Comparison of ENCODE assay signal across 24 mouse cellular contexts in genomic region chr10:43551388-43551787, GRCm38 (mm10). TPM values are rescaled to one million over a fixed set of nuclear protein-coding genes. Genes with fewer than 3 reads are reported as not detected.
A peak's percentile ranks its signal among the peaks of the same experiment; 100 is the strongest.
DNase-seq lines count a peak whose midpoint lies in the region; ATAC-seq lines count a peak whose summit lies in the region.
"Had no signal": no experiment of that assay in that cellular context is flagged by ENCODE, and none has a peak within 500 bp of the region (broad histone marks: within the 10 kb centered on the region; RNA-seq: fewer than 3 reads in every experiment).

No protein-coding gene starts in this region.

- no peak overlapping the region for H3K4me3 ChIP-seq in neural tube, embryonic 13.5 days
- H3K4me3 ChIP-seq in midbrain, embryonic 16.5 days (ENCODE audit: low read depth, low read length) = no peak overlapping the region
- H3K4me3 ChIP-seq: embryonic facial prominence, embryonic 10.5 days; forebrain, embryonic 10.5 days; heart, adult 2 months; heart, embryonic 13.5 days; limb, embryonic 13.5 days; liver, embryonic 13.5 days had no signal

- no peak overlapping the region for H3K9ac ChIP-seq in neural tube, embryonic 13.5 days
- no peak overlapping the region for H3K9ac ChIP-seq in midbrain, embryonic 16.5 days (ENCODE audit: low read depth, low read length)
- H3K9ac ChIP-seq: heart, embryonic 13.5 days; limb, embryonic 13.5 days; liver, embryonic 13.5 days had no signal

- ATAC-seq in neural tube, embryonic 13.5 days (ENCODE audit: low read depth) = peak; percentile 45; the same call in 1 of the 2 replicates
- ATAC-seq in midbrain, embryonic 16.5 days = 0 out of 2 replicates have a peak, but pooled peaks have one; percentile 42
- ATAC-seq: inflammation-experienced regulatory T-cells, adult 6 months; Patski had no signal

- H3K27ac ChIP-seq in neural tube, embryonic 13.5 days (replicated peaks) = no peak overlapping the region
- H3K27ac ChIP-seq in midbrain, embryonic 16.5 days (ENCODE audit: low read length) = no peak overlapping the region
- H3K27ac ChIP-seq: embryonic facial prominence, embryonic 10.5 days; forebrain, embryonic 10.5 days; heart, adult 2 months; heart, embryonic 13.5 days; limb, embryonic 13.5 days; liver, embryonic 13.5 days had no signal

- peaks cover 5% of the 10 kb centered on the region; the same call in 1 of the 2 replicates for H3K9me3 ChIP-seq in neural tube, embryonic 13.5 days
- H3K9me3 ChIP-seq in midbrain, embryonic 16.5 days (replicated peaks; ENCODE audit: control insufficient read depth, low read length, poor library complexity, severe bottlenecking) = no peaks in the 10 kb centered on the region
- H3K9me3 ChIP-seq: embryonic facial prominence, embryonic 10.5 days; limb, embryonic 13.5 days; liver, embryonic 13.5 days had no signal

- 35% methylated on average over 3 of the region's 3 CpGs for WGBS in neural tube, embryonic 13.5 days
- WGBS in midbrain, embryonic 16.5 days = 33% methylated on average over 3 of the region's 3 CpGs

- DNase-seq in neural tube, embryonic 10.5 days (ENCODE audit: extremely low spot score, low spot score) = no peak
- peak; percentile 71 for DNase-seq in WW6 (ENCODE audit: low read depth, low spot score)
- no peak for DNase-seq in Muller cell, postnatal 12 days (ENCODE audit: inconsistent ontology term)
- no peak for DNase-seq in natural killer cell, adult 2 months (ENCODE audit: low spot score in 2 of 2)
- DNase-seq in cerebellum, postnatal 10 days = no peak
- DNase-seq: adrenal gland, postnatal 25 days; cerebellum, adult 9-10 months; gastrocnemius, postnatal 36 days; heart, adult 2 months; heart, postnatal 14 days; kidney, adult 18-20 months; kidney, postnatal 4 days; liver, embryonic 13.5 days; lung, adult 2 months; lung, postnatal 14 days; thymus, postnatal 14 days had no signal

- no peak overlapping the region for H3K4me2 ChIP-seq in neural tube, embryonic 13.5 days
- H3K4me2 ChIP-seq in midbrain, embryonic 16.5 days (ENCODE audit: low read length) = no peak overlapping the region
- H3K4me2 ChIP-seq: heart, embryonic 13.5 days; limb, embryonic 13.5 days; liver, embryonic 13.5 days had no signal

- no peaks in the 10 kb centered on the region for H3K36me3 ChIP-seq in neural tube, embryonic 13.5 days
- no peaks in the 10 kb centered on the region for H3K36me3 ChIP-seq in midbrain, embryonic 16.5 days (ENCODE audit: control insufficient read depth, insufficient read depth, low read length)
- H3K36me3 ChIP-seq: embryonic facial prominence, embryonic 10.5 days; forebrain, embryonic 10.5 days; heart, embryonic 13.5 days; limb, embryonic 13.5 days; liver, embryonic 13.5 days had no signal

- no peaks in the 10 kb centered on the region for H3K27me3 ChIP-seq in neural tube, embryonic 13.5 days
- no peaks in the 10 kb centered on the region for H3K27me3 ChIP-seq in midbrain, embryonic 16.5 days (ENCODE audit: control insufficient read depth, insufficient read depth, low read depth, low read length)
- H3K27me3 ChIP-seq: heart, embryonic 13.5 days; limb, embryonic 13.5 days; liver, embryonic 13.5 days; Patski had no signal

- H3K4me1 ChIP-seq in neural tube, embryonic 13.5 days (replicated peaks) = peaks cover 6% of the 10 kb centered on the region; the same call in 1 of the 2 replicates
- H3K4me1 ChIP-seq in midbrain, embryonic 16.5 days (ENCODE audit: control insufficient read depth, insufficient read depth, low read length) = no peaks in the 10 kb centered on the region
- H3K4me1 ChIP-seq: heart, embryonic 13.5 days; liver, embryonic 13.5 days had no signal

RNA-seq across cellular contexts. Expression of gene 1700021F05Rik, which starts 10.6 kb away (rescaled TPM):
- polyA plus RNA-seq in neural tube, embryonic 13.5 days (2015; fragmentation: Nextera tagmentation; extraction: Ambion mirVana) = 63.9 and 64.8 TPM in 2 replicates
- 64.3 and 68.7 TPM in 2 replicates for polyA plus RNA-seq in midbrain, embryonic 16.5 days (2015; fragmentation: Nextera tagmentation; extraction: Ambion mirVana)

RNA-seq across cellular contexts. Expression of gene Cd24a, which starts 26.7 kb away (rescaled TPM):
- polyA plus RNA-seq in neural tube, embryonic 13.5 days (2015; fragmentation: Nextera tagmentation; extraction: Ambion mirVana) = 1,087 and 1,092 TPM in 2 replicates
- polyA plus RNA-seq in midbrain, embryonic 16.5 days (2015; fragmentation: Nextera tagmentation; extraction: Ambion mirVana) = 660 and 780 TPM in 2 replicates

RNA-seq across cellular contexts. Expression of gene Gm9803, which starts 27.5 kb away (rescaled TPM):
- polyA plus RNA-seq in neural tube, embryonic 13.5 days (2015; fragmentation: Nextera tagmentation; extraction: Ambion mirVana) = 24.5 and 38.8 TPM in 2 replicates
- polyA plus RNA-seq in midbrain, embryonic 16.5 days (2015; fragmentation: Nextera tagmentation; extraction: Ambion mirVana) = 16.6 and 23.4 TPM in 2 replicates
